Mouse (Mus musculus): ENCODE results near the gene Lgals9.

Lgals9 gene

DNA sequence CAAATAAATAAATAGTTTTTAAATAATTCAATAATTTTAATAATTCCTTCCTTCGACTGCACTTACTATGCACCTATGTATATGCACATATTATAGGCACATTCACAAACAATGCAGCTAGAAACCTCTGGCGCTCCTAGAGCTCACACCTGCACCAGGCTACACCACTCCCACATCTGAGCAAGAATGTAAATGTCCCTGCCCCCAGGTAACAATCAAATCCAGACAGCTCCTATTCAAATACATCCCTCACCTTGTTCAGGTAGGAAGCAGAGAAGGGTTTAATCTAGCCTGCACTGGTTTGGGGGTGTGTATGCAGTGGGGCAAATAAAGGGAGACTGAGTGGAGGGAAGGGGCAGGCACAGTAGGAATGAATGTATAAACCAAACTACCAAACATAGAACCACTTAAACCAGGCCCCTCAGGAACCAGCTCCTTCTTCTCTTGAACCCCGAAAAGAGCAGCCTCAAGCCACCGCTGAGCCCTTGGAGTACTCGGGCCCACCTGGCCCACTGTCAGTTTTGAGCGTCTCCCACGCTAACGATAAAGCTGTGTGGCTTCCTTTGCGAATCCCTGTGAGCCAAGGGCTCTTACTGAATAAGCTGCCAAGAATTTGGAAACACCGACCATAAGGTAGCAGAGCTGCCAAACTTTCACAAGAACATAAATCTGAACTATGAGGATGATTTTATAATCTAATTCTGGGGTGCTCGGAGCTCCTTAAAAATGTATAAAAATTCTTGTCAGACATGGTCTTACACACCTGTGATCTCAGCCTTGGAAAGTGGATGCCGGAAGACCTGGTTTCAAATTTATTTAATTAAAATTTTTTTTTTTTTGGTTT is 6.3 kb downstream of the Lgals9 start:
- no peak for ATAC-seq (ENCODE audit: insufficient number of reproducible peaks, low FRiP score, low TSS enrichment)

DNA sequence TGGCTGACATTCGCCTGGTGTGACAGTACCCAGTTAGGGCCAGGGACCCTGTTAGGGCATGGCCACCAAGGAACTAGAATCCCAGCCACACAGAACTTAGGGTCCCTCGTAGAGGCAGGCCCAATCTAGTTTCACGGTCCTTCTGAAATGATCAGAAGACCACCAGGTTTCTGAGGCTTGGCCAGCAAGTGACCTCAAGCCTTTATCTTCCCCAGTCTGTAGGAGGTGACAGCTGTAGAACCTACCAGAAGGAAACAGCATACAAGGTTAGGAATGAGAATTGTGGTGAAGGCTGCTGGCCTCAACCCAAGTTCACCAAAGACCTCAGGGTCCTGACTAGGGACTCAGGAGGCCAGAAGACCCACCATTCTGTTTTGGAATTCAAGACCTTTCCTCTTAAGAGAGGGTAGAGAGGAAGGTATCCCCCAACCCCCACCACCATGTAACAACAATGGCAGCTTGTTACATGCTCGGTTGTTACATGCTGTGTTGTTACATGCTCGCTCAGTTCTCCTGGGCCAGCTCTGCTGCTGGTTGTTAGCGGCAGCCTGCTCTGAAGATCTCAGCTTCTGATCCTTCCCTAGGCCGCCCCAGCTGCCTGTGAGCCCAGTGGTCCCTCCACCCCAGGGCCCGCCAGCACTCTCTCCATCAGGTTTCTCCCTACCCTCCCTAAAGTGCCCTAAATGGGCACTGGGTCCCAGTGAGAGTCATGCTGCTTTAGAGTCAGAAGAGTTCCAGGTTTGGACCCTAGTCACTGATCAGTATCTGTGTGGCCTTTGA is 7.8 kb downstream of the Lgals9 start:
- ATAC-seq (ENCODE audit: insufficient number of reproducible peaks, low FRiP score, low TSS enrichment), result no peak

DNA sequence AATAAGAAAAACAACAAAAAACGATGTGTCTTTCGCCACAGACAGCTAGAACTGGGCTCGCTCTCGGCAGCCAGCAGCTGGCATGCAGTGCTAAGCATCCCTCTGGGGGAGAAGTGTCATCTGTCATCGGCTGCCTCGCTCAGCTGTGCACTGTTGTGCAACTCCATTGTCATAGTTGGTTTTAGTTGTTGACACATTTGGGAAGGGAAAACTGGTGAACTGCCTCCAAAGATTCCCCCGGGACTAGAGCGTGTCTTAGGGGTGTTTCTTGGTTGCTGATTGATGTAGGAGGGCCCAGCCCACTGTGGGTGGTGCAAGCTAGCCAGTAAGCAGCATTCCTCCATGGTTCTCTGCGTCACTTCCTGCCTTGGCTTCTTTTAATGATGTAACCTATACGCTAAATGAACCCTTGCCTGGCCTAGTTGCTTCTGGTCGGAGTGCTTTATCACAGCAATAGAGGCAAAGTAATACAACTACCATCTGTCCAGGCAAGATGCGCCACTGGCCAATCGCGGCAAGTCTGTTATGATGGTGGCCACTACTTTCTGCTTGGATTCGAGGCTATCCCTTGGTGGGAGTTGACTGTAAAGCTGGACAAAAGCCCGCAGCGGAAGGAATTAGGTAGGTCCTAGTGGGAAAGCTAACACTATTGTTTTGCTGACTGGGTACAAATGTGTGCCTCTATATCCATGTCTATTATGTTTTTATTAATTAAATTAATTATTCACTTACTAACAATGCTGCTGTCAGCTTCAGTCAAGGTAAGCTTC is 11.2 kb downstream of the Lgals9 start:
- no peak for ATAC-seq (ENCODE audit: insufficient number of reproducible peaks, low FRiP score, low TSS enrichment)

DNA sequence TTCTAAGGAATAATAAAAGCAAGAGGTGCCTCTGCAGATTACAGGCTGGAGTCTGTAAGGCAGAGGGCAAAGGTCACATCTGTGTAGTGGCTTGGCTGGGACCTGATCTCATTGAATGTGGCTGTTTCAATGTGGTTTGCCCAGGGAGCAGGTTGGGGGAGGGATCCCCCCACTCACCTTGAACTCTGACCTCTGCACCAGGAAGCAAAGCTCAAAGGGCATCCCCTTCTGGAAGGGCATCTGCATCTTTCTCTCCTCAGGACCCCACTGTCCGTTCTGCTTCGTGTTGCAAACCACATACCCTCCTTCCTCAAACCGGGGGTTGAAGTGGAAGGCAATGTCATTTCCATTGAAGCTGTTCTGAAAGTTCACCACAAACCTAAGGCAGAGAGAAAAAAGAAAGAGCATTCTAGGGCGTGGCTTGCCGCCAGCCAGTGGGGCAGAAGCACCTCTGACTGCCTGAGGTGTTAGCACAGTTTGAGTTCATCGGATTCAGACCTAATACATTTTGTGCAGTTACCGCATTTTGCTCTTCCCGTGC is 11.9 kb downstream of the Lgals9 start:
- no peak for ATAC-seq (ENCODE audit: insufficient number of reproducible peaks, low FRiP score, low TSS enrichment)

DNA sequence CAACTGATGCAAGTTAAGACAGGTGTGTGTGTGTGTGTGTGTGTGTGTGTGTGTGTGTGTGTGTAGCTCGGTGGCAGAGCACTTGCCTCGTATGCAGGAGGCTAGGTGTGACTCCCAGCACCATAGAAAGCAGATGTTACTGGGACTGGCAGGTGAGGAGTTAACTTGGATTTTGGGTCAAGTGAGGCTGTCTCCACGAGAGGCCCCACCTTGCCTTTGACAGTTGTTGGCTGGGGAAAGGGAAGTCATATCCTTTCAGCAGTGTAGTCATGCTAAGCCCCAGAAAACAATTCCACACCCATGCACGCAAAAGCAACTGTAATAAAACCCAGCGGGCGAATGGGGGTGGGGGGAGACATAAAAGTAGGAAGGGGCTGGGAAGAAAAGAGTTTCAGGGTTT is 12.4 kb downstream of the Lgals9 start:
- ATAC-seq (ENCODE audit: insufficient number of reproducible peaks, low FRiP score, low TSS enrichment), result no peak

DNA sequence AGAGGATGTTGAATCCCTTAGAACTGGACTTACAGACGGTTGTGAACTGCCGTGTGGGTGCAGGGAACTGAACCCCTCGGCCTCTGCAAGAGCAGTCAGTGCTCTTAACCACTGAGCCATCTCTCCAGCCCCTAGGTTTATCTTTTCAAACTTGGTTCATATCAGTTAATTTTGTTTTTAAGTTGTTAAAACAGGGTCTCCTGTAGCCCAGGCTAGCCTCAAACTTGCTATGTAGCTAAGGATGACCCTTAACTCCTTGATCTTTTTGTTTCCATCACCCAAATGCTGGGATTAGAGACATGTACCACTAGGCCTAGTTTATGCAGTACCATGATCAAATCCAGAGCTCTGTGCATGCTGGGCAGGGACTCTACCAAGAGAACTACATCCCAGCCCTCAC is 13.0 kb downstream of the Lgals9 start:
- no peak for ATAC-seq (ENCODE audit: insufficient number of reproducible peaks, low FRiP score, low TSS enrichment)

DNA sequence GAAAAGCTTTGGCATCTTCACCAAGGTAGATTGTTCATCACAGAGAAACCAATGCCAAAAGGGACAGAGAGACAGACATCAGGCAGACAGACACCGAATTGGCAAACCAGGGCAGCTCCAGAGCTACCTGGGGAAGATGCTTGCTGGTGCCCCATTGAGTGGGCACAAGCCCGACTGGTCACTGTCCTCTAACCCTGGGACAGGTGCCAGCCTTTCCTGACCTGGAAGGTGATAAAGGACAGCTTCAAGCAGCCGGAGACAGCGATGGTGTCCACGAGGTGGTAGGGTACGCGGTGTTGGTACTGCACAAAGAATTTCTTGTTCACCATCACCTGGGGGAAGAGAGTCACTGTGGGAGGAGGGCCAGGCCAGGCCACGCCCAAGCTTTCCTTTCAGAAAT is 13.7 kb downstream of the Lgals9 start:
- ATAC-seq (ENCODE audit: insufficient number of reproducible peaks, low FRiP score, low TSS enrichment), result no peak

DNA sequence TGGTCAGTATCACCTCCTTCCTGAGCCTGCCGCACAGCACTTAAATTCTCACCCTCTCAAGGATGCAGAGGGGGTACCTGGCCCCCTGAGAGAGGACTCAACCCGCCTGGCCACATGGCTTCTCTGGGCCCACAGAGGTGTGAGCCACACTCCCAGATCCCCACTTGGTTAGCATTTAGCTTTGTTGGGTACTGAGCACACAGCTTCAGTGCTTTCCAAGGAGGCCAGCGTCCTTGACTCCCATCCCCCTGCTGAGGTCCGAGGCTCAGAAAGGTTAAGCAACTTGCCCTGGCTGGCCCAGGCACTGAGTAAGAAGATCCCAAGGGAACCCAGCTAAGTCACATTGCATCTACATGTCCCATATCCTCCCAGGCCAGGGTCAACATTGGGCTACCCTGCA is 16.6 kb downstream of the Lgals9 start:
- no peak for ATAC-seq (ENCODE audit: insufficient number of reproducible peaks, low FRiP score, low TSS enrichment)

DNA sequence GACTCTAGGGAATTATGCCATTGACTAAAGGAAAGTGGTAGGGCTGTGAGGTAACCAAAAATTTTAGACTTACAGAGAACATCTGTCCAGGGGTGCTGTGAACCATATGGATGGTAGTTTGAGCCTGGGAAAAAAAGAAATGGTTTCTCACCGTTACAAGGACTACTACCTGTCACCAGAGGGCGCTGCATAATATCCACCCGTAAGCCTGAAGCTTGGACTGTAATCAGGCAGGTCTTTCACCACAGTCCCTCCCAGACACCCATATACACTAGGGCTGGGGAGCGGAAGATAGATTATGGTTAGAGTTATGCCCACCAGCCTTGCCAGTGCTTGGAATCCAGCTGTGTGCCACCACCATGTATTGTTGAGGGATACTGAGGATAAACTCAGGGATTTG is 17.4 kb downstream of the Lgals9 start:
- no peak for ATAC-seq (ENCODE audit: insufficient number of reproducible peaks, low FRiP score, low TSS enrichment)

DNA sequence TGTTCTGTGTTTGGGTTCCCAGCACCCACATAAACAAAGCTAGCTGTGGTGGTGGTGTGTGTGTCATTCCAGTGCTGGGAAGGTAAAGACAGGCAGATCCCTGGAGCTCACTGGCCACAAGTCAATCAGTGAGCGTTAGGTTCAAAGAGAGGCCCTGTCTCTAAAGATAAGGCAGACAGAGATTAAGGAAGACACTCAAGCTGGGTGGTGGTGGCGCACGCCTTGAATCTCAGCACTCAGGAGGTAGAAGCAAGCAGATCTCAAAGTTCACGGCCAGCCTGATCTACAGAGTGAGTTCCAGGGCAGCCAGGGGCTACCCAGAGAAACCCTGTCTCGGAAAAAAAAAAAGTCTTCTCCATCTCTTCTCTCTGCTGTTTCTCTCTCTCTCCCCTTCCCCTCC is 23.5 kb downstream of the Lgals9 start:
- ATAC-seq (ENCODE audit: insufficient number of reproducible peaks, low FRiP score, low TSS enrichment), result no peak

DNA sequence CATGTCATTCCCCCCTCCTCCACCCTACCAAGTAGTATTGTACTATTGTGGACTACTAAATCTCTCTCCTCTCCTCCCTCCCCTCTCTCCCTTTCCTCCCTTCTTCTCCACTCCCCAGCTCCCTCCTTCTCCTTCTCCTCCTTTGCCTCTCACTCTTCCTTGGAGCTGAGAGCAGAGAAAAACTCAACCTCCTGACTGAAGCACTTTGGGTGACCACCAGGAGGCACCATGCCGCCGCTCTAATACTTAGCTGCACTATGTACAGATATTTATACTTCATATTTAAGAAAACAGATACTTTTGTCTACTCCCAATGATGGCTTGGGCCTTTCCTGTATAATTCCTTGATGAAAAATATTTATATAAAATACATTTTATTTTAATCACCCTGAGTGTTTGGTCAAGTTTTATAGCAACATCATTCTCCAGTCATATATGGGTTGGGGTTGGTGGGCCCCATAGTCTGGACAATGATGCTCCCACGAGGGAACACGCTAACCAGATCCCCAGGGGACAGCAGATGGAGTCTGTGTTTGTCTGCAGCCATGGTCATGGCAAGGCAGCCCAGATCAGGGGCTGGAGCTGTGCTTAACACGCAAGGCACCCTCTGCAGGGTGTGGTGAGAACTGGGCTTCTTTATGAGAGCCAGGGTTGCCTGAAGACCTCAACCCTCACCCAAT is 24.8 kb downstream of the Lgals9 start:
- ATAC-seq (ENCODE audit: insufficient number of reproducible peaks, low FRiP score, low TSS enrichment), result no peak

DNA sequence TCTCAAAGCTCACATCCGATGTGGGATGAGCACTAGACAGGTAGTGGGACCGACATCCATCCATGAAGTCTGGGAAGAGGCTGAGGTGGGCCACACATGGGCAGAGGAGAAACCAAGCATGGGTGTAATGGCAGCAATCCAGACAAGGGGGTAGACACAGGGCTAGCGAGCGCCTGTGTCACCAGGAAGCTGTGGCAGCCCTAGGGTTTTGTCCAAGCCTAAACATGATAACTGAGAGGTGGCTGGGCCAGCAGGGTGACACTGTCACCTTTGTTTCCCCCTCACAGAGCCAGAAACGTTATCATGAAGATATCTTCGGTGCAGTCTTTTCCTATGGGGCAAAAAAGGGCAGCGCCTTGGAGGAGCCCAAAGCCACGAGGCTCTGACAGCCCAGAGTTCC is 25.4 kb downstream of the Lgals9 start:
- no peak for ATAC-seq (ENCODE audit: insufficient number of reproducible peaks, low FRiP score, low TSS enrichment)

DNA sequence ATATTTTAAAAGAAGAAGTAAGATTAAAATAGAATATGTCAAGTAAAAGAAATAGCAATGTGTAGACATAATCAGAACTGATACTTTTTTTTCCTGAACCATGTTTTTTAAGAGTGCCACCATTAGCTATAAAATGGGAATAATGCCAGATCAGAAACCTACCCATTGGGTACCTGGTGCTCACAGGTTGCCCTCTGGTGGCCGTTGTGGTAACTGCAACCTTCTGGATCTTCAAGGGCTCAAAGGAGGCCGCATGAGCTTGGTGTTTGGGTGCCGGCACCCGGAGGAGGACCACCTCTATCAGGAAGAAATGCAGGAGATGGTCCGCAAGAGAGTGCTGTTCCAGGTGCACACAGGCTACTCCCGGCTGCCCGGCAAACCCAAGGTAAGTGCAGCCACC is 28.5 kb downstream of the Lgals9 start:
- 0 out of 2 replicates have a peak, but pooled peaks have one; percentile 31 for ATAC-seq (ENCODE audit: insufficient number of reproducible peaks, low FRiP score, low TSS enrichment)

DNA sequence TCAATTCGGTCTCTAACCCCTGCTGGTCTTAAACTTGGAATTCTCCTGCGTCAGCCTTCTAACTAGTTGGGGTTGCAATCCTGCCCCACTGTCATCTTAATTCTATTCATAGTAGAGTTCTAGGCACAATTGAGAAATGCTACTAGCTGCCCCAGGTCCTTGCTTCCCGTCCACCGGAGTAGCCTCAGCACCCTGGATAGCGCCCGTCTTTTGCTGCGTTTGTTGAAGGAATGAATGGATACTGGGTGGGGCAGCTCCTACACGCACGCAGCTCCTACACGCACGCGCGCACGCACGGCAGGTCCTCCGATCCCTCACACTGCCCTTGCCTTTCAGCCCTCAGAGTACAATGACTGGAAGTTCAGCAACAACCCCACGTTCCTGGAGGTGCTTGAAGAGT is 32.3 kb downstream of the Lgals9 start:
- no peak for ATAC-seq (ENCODE audit: insufficient number of reproducible peaks, low FRiP score, low TSS enrichment)

DNA sequence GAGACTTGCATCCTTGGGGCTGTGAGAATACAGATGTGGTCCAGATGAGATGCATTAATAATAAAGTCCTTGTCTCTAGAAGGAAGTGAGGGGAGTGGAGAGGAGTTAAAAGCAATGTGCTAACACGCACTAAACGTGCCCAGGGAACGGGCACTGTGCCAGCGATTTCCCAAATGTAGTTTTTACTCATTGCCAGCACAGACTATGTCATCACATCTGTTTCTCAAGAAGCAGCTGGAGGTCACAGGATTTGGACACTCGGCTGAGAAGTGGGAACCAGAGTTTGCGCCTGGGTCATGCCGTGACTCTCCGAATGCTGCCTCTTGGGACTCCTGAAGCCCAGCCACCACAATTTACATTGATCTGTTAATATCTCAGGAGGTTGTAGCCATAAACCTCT is 34.4 kb downstream of the Lgals9 start:
- no peak for ATAC-seq (ENCODE audit: insufficient number of reproducible peaks, low FRiP score, low TSS enrichment)

DNA sequence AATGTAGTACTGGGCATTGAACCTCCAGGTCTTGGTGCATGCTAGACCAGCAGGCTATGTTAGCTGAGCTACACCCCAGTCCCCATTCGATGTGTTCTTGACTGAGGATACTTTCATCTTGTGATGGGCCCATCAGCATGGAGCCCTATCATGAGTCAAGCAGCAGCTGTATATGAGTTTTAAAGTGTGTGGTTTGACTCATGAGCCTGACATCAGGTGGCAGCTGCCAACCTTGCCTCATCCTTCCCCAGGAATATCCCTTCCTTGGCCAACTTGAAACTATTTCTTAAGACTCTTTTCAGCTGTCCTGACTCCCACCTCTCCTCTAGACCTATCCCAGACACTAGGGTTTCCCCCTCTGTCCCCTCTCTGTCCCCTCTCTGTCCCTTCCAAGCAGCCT is 41.7 kb downstream of the Lgals9 start:
- no peak for ATAC-seq (ENCODE audit: insufficient number of reproducible peaks, low FRiP score, low TSS enrichment)

DNA sequence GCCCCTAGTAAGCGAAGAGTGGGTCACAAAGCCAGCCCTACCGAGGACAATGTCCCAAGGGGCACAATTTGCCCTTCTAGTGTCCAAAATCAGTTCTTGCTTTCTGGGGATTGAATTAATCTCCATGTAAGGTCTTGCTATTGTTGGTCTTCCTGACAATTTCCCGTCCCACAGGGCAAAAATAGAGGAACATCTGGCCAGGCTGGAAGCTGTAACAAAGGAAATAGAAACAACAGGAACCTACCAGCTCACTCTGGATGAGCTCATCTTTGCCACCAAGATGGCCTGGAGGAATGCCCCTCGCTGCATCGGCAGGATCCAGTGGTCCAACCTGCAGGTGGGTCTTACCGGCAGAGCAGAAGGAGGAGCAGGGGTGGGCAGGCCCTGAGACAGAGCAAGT is 49.6 kb downstream of the Lgals9 start:
- ATAC-seq (ENCODE audit: insufficient number of reproducible peaks, low FRiP score, low TSS enrichment), result no peak

DNA sequence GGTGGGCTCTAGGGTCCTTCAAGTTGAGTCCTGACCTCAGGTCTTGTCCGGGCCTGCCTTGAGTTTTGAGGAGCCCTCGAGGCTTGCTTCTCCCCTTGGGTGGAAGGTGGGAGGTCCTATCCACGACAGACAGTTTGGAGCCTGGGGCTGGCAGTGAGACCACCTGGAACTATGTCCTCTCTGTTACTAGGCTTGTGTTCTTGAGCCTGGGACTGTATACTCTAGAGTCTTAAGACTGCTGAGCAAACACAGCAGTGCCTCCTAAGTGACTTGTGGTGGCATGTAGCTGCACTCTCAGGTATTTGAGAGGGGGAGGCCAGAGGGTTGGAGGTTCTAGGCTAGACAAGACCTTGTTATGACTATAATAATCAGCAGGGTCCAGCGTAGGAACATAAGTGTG is 50.0 kb downstream of the Lgals9 start:
- ATAC-seq (ENCODE audit: insufficient number of reproducible peaks, low FRiP score, low TSS enrichment), result no peak

DNA sequence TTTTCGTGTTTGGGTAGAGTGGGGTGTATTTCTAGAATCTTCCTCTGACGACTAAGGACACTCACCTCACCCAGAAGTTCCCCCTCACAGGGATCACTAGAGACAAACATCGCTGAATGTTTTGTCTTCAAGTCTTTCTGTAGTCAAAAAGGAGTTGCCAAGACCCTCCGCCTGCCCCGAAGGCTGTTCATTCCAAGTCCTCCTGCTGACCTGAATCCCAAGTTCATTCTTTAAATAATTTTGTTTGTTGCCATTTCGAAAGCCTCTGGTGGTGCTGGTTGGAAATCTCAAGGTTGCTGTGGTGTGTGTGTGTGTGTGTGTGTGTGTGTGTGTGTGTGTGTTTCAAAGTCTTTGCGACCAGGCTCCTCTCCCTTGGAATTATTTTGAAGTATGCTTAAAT is 50.4 kb downstream of the Lgals9 start:
- no peak for ATAC-seq (ENCODE audit: insufficient number of reproducible peaks, low FRiP score, low TSS enrichment)

DNA sequence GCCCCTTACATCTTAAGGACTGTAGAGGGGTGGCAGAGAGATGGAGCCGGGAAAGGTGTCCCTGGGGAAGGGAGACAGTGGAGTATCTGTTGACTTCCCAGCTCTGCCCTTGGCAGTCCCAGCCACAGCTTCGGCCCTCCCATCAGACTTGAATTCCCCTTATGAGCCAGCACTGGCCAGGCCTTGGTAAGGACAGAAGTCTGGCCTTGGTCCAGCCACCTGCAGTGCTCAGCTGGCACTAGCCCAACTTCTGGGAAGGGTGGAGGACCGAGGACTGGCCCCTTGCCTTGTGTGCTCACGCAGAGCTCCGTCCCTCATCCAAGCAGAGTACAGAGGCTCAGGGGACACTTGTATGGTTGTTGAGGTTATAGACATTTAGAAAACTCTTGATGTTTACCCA is 55.4 kb downstream of the Lgals9 start:
- ATAC-seq (ENCODE audit: insufficient number of reproducible peaks, low FRiP score, low TSS enrichment), result peak; percentile 58; the same call in 1 of the 2 replicates

Data from cerebellum, adult (tissue).